Mouse (Mus musculus) midbrain, embryonic 12.5 days (tissue): ENCODE measurements around the gene Kcng3. TPM values are rescaled to one million over a fixed set of nuclear protein-coding genes. Genes with fewer than 3 reads are reported as not detected.

Source experiments
- ATAC-seq: fragments of 200-750 bp; cut with Nextera tagmentation; 2 replicates; pipeline ENCODE4 v1.8.0; 2017; ENCODE audit warnings: low read depth, moderate TSS enrichment, moderate library complexity; ENCODE audit not compliant: low FRiP score
- H3K27ac ChIP-seq: fragments of 300-500 bp; sonication (generic); replicated peaks from 2 replicates; pipeline ENCODE4 v1.5.1; 2016; ENCODE audit warnings: mild to moderate bottlenecking
- H3K27me3 ChIP-seq: fragments of 300-500 bp; sonication (generic); 2 replicates; pipeline ENCODE4 v1.6.1; 2016; ENCODE audit warnings: mild to moderate bottlenecking
- H3K36me3 ChIP-seq: fragments of 300-500 bp; sonication (generic); 2 replicates; pipeline ENCODE4 v1.6.1; 2016
- H3K4me1 ChIP-seq: fragments of 300-500 bp; sonication (generic); 2 replicates; pipeline ENCODE4 v1.6.1; 2016
- H3K4me2 ChIP-seq: fragments of 300-500 bp; sonication (generic); replicated peaks from 2 replicates; pipeline ENCODE4 v1.6.1; 2016; ENCODE audit warnings: mild to moderate bottlenecking, moderate library complexity
- H3K4me3 ChIP-seq: fragments of 300-500 bp; sonication (generic); 2 replicates; pipeline ENCODE4 v1.5.1; 2016; ENCODE audit warnings: mild to moderate bottlenecking
- H3K9ac ChIP-seq: fragments of 300-500 bp; sonication (generic); replicated peaks from 2 replicates; pipeline ENCODE4 v1.6.1; 2016; ENCODE audit warnings: mild to moderate bottlenecking, moderate library complexity
- H3K9me3 ChIP-seq: fragments of 300-500 bp; sonication (generic); 2 replicates; pipeline ENCODE4 v1.6.1; 2016; ENCODE audit warnings: mild to moderate bottlenecking
- WGBS: fragments of 180-500 bp; shearing (Covaris S2); methylation state at CpG from one replicate; pipeline ENCODE4 v1.1.7; 2016; 5-methylcytosine and 5-hydroxymethylcytosine counted together
- polyA plus RNA-seq: library from polyadenylated mRNA; unstranded; fragments of >200 nt; fragmentation: Nextera tagmentation; extraction: Ambion mirVana; gene quantifications from 2 replicates; pipeline ENCODE4 v1.2.1, GENCODE M21; 2016

The Kcng3 gene
- polyA plus RNA-seq, 1 experiment from 2014 or later, result 0.14 TPM

- Histone ChIP-seq H3K4me3 (no peak overlapping the region), H3K9me3 (no peaks in the 10 kb centered on the region), H3K9ac (no peak overlapping the region), H3K36me3 (no peaks in the 10 kb centered on the region), H3K4me1 (no peaks in the 10 kb centered on the region), H3K27me3 (no peaks in the 10 kb centered on the region), H3K27ac (no peak overlapping the region), H3K4me2 (no peak overlapping the region)
- ATAC-seq, result no peak
- 91% methylated on average over 7 of the region's 7 CpGs for WGBS
Measured at GRCm38 (mm10) chr17:83650932-83651682, 19.4 kb upstream of the Kcng3 start.

- Histone ChIP-seq H3K27me3 (no peaks in the 10 kb centered on the region), H3K9me3 (no peaks in the 10 kb centered on the region), H3K36me3 (no peaks in the 10 kb centered on the region), H3K27ac (no peak overlapping the region), H3K4me3 (no peak overlapping the region), H3K4me1 (no peaks in the 10 kb centered on the region), H3K4me2 (no peak overlapping the region), H3K9ac (no peak overlapping the region)
- 98% methylated on average over 3 of the region's 3 CpGs for WGBS
- ATAC-seq, result no peak
Measured at GRCm38 (mm10) chr17:83649986-83650385, 18.3 kb upstream of the Kcng3 start.

GRCm38 (mm10) chr17:83647413-83647812, 15.7 kb upstream of the Kcng3 start:
- Histone ChIP-seq H3K9ac (no peak overlapping the region), H3K27ac (no peak overlapping the region), H3K4me3 (no peak overlapping the region), H3K9me3 (no peaks in the 10 kb centered on the region), H3K36me3 (no peaks in the 10 kb centered on the region), H3K27me3 (no peaks in the 10 kb centered on the region), H3K4me2 (no peak overlapping the region), H3K4me1 (no peaks in the 10 kb centered on the region)
- WGBS, result 91% methylated on average over 7 of the region's 7 CpGs
- ATAC-seq, result no peak

- ATAC-seq, result no peak
- H3K4me3 ChIP-seq, result no peak overlapping the region
- H3K36me3 ChIP-seq, result no peaks in the 10 kb centered on the region
- 84% methylated on average over 7 of the region's 8 CpGs for WGBS
- no peak overlapping the region for H3K27ac ChIP-seq
- H3K9me3 ChIP-seq, result no peaks in the 10 kb centered on the region
- H3K27me3 ChIP-seq, result no peaks in the 10 kb centered on the region
- H3K9ac ChIP-seq, result no peak overlapping the region
- H3K4me2 ChIP-seq, result no peak overlapping the region
- H3K4me1 ChIP-seq, result no peaks in the 10 kb centered on the region
Measured at GRCm38 (mm10) chr17:83646425-83647163, 14.9 kb upstream of the Kcng3 start.

- 68% methylated on average over 8 of the region's 9 CpGs for WGBS
- H3K9me3 ChIP-seq, result no peaks in the 10 kb centered on the region
- no peaks in the 10 kb centered on the region for H3K4me1 ChIP-seq
- H3K27me3 ChIP-seq, result no peaks in the 10 kb centered on the region
- H3K9ac ChIP-seq, result no peak overlapping the region
- H3K36me3 ChIP-seq, result no peaks in the 10 kb centered on the region
- no peak overlapping the region for H3K27ac ChIP-seq
- H3K4me2 ChIP-seq, result no peak overlapping the region
- no peak for ATAC-seq
- H3K4me3 ChIP-seq, result no peak overlapping the region
Measured at GRCm38 (mm10) chr17:83645226-83645808, 13.6 kb upstream of the Kcng3 start.

- WGBS, result 80% methylated on average over 2 of the region's 2 CpGs
- Histone ChIP-seq H3K36me3 (no peaks in the 10 kb centered on the region), H3K27me3 (peaks cover 29% of the 10 kb centered on the region), H3K27ac (no peak overlapping the region), H3K4me2 (no peak overlapping the region), H3K9ac (no peak overlapping the region), H3K4me1 (peaks cover 9% of the 10 kb centered on the region), H3K9me3 (peaks cover 4% of the 10 kb centered on the region; the same call in 1 of the 2 replicates), H3K4me3 (no peak overlapping the region)
- ATAC-seq, result no peak
Measured at GRCm38 (mm10) chr17:83637393-83637792, 5.7 kb upstream of the Kcng3 start.

GRCm38 (mm10) chr17:83636443-83636842, 4.7 kb upstream of the Kcng3 start:
- Histone ChIP-seq H3K4me1 (peaks cover 16% of the 10 kb centered on the region), H3K27me3 (peaks cover 39% of the 10 kb centered on the region), H3K4me3 (no peak overlapping the region)

GRCm38 (mm10) chr17:83632653-83633570, 1.2 kb upstream of the Kcng3 start:
- Histone ChIP-seq H3K36me3 (no peaks in the 10 kb centered on the region), H3K4me3 (peak overlapping the region; percentile 56), H3K9ac (0 out of 2 replicates have a peak overlapping the region, but pooled peaks have one; percentile 41), H3K4me2 (peak overlapping the region; percentile 84), H3K4me1 (peaks cover 25% of the 10 kb centered on the region), H3K27me3 (peaks cover 74% of the 10 kb centered on the region), H3K27ac (no peak overlapping the region), H3K9me3 (peaks cover 4% of the 10 kb centered on the region; the same call in 1 of the 2 replicates)
- WGBS, result 2% methylated on average over 24 of the region's 24 CpGs
- ATAC-seq, result no peak

More at GRCm38 (mm10) chr17:83636443-83636842, 4.7 kb upstream of the Kcng3 start:
- Histone ChIP-seq H3K4me2 (no peak overlapping the region), H3K27ac (no peak overlapping the region), H3K36me3 (no peaks in the 10 kb centered on the region), H3K9ac (no peak overlapping the region), H3K9me3 (peaks cover 4% of the 10 kb centered on the region; the same call in 1 of the 2 replicates)
- 86% methylated on average over 7 of the region's 7 CpGs for WGBS
- ATAC-seq, result no peak

- Histone ChIP-seq H3K4me3 (peak overlapping the region; percentile 56), H3K4me2 (peak overlapping the region; percentile 84), H3K9me3 (no peaks in the 10 kb centered on the region), H3K4me1 (peaks cover 25% of the 10 kb centered on the region), H3K36me3 (no peaks in the 10 kb centered on the region), H3K27ac (no peak overlapping the region), H3K9ac (peak overlapping the region; percentile 53; the same call in 1 of the 2 replicates), H3K27me3 (peaks cover 90% of the 10 kb centered on the region)
- ATAC-seq, result peak; percentile 27
- 2% methylated on average over 98 of the region's 109 CpGs for WGBS
Measured at GRCm38 (mm10) chr17:83630787-83631678, 662 bp downstream of the Kcng3 start.

- WGBS, result 53% methylated on average over 11 of the region's 11 CpGs
- H3K36me3 ChIP-seq, result no peaks in the 10 kb centered on the region
- no peak overlapping the region for H3K9ac ChIP-seq
- ATAC-seq, result no peak
- H3K27ac ChIP-seq, result no peak overlapping the region
- H3K4me2 ChIP-seq, result no peak overlapping the region
- no peaks in the 10 kb centered on the region for H3K4me1 ChIP-seq
- H3K9me3 ChIP-seq, result no peaks in the 10 kb centered on the region
- no peaks in the 10 kb centered on the region for H3K27me3 ChIP-seq
- H3K4me3 ChIP-seq, result no peak overlapping the region
Measured at GRCm38 (mm10) chr17:83613907-83614306, 17.8 kb downstream of the Kcng3 start.

- ATAC-seq, result no peak
Measured at GRCm38 (mm10) chr17:83609532-83609931, 22.2 kb downstream of the Kcng3 start.

More at GRCm38 (mm10) chr17:83609532-83609931, 22.2 kb downstream of the Kcng3 start:
- Histone ChIP-seq H3K9me3 (no peaks in the 10 kb centered on the region), H3K27me3 (no peaks in the 10 kb centered on the region), H3K4me3 (no peak overlapping the region), H3K27ac (no peak overlapping the region), H3K4me2 (no peak overlapping the region), H3K9ac (no peak overlapping the region), H3K36me3 (no peaks in the 10 kb centered on the region), H3K4me1 (no peaks in the 10 kb centered on the region)
- 82% methylated on average over 4 of the region's 4 CpGs for WGBS
